Mouse (Mus musculus) embryonic fibroblast, embryonic 13.5 days (primary cell): Measurements from ENCODE around the gene Dnaic1.

Experiments used
- CTCF ChIP-seq: IDR thresholded peaks from 2 replicates; pipeline ENCODE4 v1.5.1; 2011; ENCODE audit warnings: mild to moderate bottlenecking, control low read depth, low read length, moderate library complexity, borderline replicate concordance; ENCODE audit not compliant: insufficient read depth
- POLR2A ChIP-seq: IDR thresholded peaks from 2 replicates; pipeline ENCODE4 v1.6.1; 2011; ENCODE audit warnings: low read depth, mild to moderate bottlenecking, control low read depth, low read length, moderate library complexity

GRCm38 (mm10) chr4:41520641-41521040, 48.9 kb upstream of the Dnaic1 start:
- TF ChIP-seq CTCF: no peak
- TF ChIP-seq POLR2A: no peak
